Mouse (Mus musculus) heart, embryonic 11.5 days (tissue): ENCODE measurements around the gene Pcbp2. TPM values are rescaled to one million over a fixed set of nuclear protein-coding genes. Genes with fewer than 3 reads are reported as not detected.
A peak's percentile ranks its signal among the peaks of the same experiment; 100 is the strongest.

ENCODE experiments used
- ATAC-seq: fragments of 200-750 bp; cut with Nextera tagmentation; replicated peaks from 2 replicates; pipeline ENCODE4 v1.8.0; 2017; ENCODE audit warnings: moderate library complexity; ENCODE audit not compliant: insufficient number of reproducible peaks, low FRiP score, low TSS enrichment
- H3K27ac ChIP-seq: fragments of 300-500 bp; sonication (generic); 2 replicates; pipeline ENCODE4 v1.5.1; 2014; ENCODE audit warnings: mild to moderate bottlenecking, low read depth, low read length
- H3K27me3 ChIP-seq: fragments of 300-500 bp; sonication (generic); 2 replicates; pipeline ENCODE4 v1.6.1; 2014; ENCODE audit warnings: mild to moderate bottlenecking, low read length, mixed read lengths; ENCODE audit not compliant: control insufficient read depth, insufficient read depth
- H3K36me3 ChIP-seq: fragments of 300-500 bp; sonication (generic); 2 replicates; pipeline ENCODE4 v1.6.1; 2014; ENCODE audit warnings: mild to moderate bottlenecking, low read length, moderate library complexity, mixed read lengths; ENCODE audit not compliant: control insufficient read depth, insufficient read depth
- H3K4me1 ChIP-seq: fragments of 300-500 bp; sonication (generic); 2 replicates; pipeline ENCODE4 v1.6.1; 2014; ENCODE audit warnings: low read length; ENCODE audit not compliant: control insufficient read depth, insufficient read depth
- H3K4me2 ChIP-seq: fragments of 300-500 bp; sonication (generic); 2 replicates; pipeline ENCODE4 v1.6.1; 2014; ENCODE audit warnings: mild to moderate bottlenecking, moderate library complexity
- H3K4me3 ChIP-seq: fragments of 300-500 bp; sonication (generic); 2 replicates; pipeline ENCODE4 v1.5.1; 2014; ENCODE audit warnings: low read depth, low read length
- H3K9ac ChIP-seq: fragments of 300-500 bp; sonication (generic); 2 replicates; pipeline ENCODE4 v1.6.1; 2014; ENCODE audit warnings: mild to moderate bottlenecking, low read depth, low read length, moderate library complexity
- H3K9me3 ChIP-seq: fragments of 300-500 bp; sonication (generic); replicated peaks from 2 replicates; pipeline ENCODE4 v1.6.1; 2016; ENCODE audit warnings: low read length; ENCODE audit not compliant: control insufficient read depth
- WGBS: fragments of 180-500 bp; shearing (Covaris S2); extraction: QIAGEN DNeasy Blood & Tissue Kit; methylation state at CpG from one replicate; pipeline ENCODE4 v1.1.7; 2014; ENCODE audit not compliant: insufficient replicate concordance; 5-methylcytosine and 5-hydroxymethylcytosine counted together
- polyA plus RNA-seq: library from polyadenylated mRNA; unstranded; fragments of >200 nt; fragmentation: Nextera tagmentation; extraction: Ambion mirVana; gene quantifications from 2 replicates; pipeline ENCODE4 v1.2.1, GENCODE M21; 2014

Gene Pcbp2
- polyA plus RNA-seq, 1 experiment from 2014 or later, result 213 TPM

DNA sequence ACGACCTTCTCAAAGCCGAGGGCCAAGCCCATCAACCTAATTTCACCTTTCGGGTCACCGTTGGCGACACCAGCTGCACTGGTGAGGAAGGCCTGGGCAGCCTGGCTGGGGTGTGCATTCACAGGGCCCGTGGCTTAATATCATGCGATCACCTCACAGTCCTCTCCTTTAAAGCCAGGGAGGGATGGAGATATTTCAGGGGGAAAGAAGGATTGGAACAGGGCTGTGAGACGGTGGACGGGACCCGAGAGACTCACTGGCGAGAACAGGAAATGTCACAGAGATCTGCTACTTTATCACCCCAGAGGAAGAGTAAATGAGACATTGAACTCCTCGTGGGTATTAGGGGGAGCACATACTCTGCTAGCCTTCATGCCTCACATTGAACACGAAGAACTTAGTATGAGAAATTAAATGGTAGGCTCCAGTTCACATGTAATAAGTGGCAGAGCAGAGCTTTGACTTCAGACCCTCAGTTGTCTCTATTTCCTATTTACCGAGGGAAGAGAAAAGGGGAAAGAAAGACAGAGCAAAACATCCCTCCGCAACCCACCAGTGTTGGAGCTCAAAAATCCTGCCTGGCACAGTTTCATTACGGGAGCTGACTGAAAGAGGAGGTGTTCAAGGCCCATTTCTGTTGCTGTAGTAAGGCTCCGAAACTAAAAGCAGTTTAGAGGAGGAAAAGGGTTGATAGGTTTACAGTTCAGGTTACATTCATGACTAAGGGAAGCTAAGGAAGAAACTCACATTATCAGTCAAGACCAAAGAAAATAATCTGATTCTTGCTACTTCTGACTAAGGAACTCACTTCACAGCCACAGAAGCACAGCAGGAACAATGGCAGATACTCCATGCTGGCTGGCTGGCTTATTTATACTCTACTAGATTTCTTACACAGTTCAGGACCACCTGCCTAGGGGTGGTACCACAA lies 49.1 kb downstream of the Pcbp2 start:
- H3K9me3 ChIP-seq, result no peaks in the 10 kb centered on the region
- H3K4me2 ChIP-seq, result peak overlapping the region; percentile 80
- H3K36me3 ChIP-seq, result peaks cover 5% of the 10 kb centered on the region; the same call in 1 of the 2 replicates
- WGBS, result 50% methylated on average over 17 of the region's 17 CpGs
- peak overlapping the region; percentile 65 for H3K4me3 ChIP-seq
- peak overlapping the region; percentile 94 for H3K9ac ChIP-seq
- peak overlapping the region; percentile 96; the same call in 1 of the 2 replicates for H3K27ac ChIP-seq
- no peaks in the 10 kb centered on the region for H3K27me3 ChIP-seq
- peaks cover 25% of the 10 kb centered on the region for H3K4me1 ChIP-seq
- ATAC-seq, result no peak

DNA sequence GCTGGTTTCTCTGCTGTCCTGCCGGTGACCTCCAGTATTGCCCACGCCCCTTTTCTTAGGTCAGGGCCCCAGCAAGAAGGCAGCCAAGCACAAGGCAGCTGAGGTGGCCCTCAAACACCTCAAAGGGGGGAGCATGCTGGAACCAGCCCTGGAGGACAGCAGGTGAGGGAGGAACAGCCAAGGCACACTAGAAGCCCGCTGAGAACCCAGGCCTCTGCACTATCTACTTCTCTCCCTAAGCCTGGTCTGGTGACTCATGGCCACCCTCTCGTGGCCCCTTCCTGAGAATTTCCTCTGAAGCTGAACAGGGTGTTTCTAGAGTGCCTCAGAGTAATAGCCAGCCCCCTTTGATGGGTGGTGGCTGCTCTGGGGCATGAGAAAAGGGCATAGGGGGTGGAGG lies 50.1 kb downstream of the Pcbp2 start:
- Histone ChIP-seq H3K9me3 (no peaks in the 10 kb centered on the region), H3K4me1 (peaks cover 25% of the 10 kb centered on the region), H3K36me3 (peaks cover 5% of the 10 kb centered on the region; the same call in 1 of the 2 replicates), H3K27me3 (no peaks in the 10 kb centered on the region), H3K4me2 (0 out of 2 replicates have a peak overlapping the region, but pooled peaks have one; percentile 18), H3K4me3 (no peak overlapping the region), H3K27ac (0 out of 2 replicates have a peak overlapping the region, but pooled peaks have one; percentile 29), H3K9ac (peak overlapping the region; percentile 50; the same call in 1 of the 2 replicates)
- WGBS, result 55% methylated on average over 4 of the region's 4 CpGs
- no peak for ATAC-seq

DNA sequence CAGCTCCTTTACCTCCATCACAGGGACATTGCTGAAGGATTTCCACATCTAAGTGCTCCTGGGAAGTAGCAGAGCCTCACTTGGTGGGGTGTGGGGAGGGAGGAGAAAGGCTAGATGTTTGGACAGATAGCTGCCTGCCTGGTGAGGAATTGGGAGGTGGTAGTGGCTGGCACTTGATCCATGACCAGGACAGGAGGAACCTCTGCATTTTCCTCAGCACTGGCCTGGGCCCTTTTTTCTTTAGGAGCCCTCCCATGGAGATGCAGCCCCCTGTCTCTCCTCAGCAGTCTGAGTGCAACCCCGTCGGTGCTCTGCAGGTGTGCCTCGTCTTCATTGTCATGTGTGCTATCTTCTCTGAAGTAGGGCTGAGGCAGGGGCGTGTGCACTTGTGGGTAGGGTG lies 51.1 kb downstream of the Pcbp2 start:
- H3K4me3 ChIP-seq, result no peak overlapping the region
- no peaks in the 10 kb centered on the region for H3K27me3 ChIP-seq
- H3K27ac ChIP-seq, result no peak overlapping the region
- no peak overlapping the region for H3K9ac ChIP-seq
- peaks cover 17% of the 10 kb centered on the region for H3K4me1 ChIP-seq
- H3K9me3 ChIP-seq, result no peaks in the 10 kb centered on the region
- no peak overlapping the region for H3K4me2 ChIP-seq
- peaks cover 5% of the 10 kb centered on the region; the same call in 1 of the 2 replicates for H3K36me3 ChIP-seq
- ATAC-seq, result no peak
- 88% methylated on average over 4 of the region's 4 CpGs for WGBS

GRCm38 (mm10) chr15:102524892-102525485 lies 54.6 kb downstream of the Pcbp2 start, which contains the start of gene Npff:
Gene Npff (minus strand): TSS chr15:102524942.
- peaks cover 14% of the 10 kb centered on the region; the same call in 1 of the 2 replicates for H3K36me3 ChIP-seq
- ATAC-seq, result no peak

GRCm38 (mm10) chr15:102526111-102527002 lies 56.0 kb downstream of the Pcbp2 start:
- H3K4me2 ChIP-seq, result no peak overlapping the region
- no peak overlapping the region for H3K4me3 ChIP-seq
- H3K4me1 ChIP-seq, result no peaks in the 10 kb centered on the region
- H3K9me3 ChIP-seq, result no peaks in the 10 kb centered on the region
- 73% methylated on average over 6 of the region's 6 CpGs for WGBS
- no peaks in the 10 kb centered on the region for H3K27me3 ChIP-seq
- H3K9ac ChIP-seq, result no peak overlapping the region
- peaks cover 11% of the 10 kb centered on the region; the same call in 1 of the 2 replicates for H3K36me3 ChIP-seq
- H3K27ac ChIP-seq, result no peak overlapping the region; the same call in 1 of the 2 replicates
- no peak for ATAC-seq

More at GRCm38 (mm10) chr15:102524892-102525485, 54.6 kb downstream of the Pcbp2 start, which contains the start of gene Npff:
- Histone ChIP-seq H3K27ac (no peak within 1 kb of the TSS), H3K4me2 (no peak within 1 kb of the TSS), H3K9me3 (no peaks in the 10 kb centered on the region), H3K27me3 (no peaks in the 10 kb centered on the region), H3K9ac (no peak within 1 kb of the TSS), H3K4me1 (peaks cover 9% of the 10 kb centered on the region), H3K4me3 (no peak within 1 kb of the TSS)
- 8% methylated on average over 3 of the region's 3 CpGs for WGBS

DNA sequence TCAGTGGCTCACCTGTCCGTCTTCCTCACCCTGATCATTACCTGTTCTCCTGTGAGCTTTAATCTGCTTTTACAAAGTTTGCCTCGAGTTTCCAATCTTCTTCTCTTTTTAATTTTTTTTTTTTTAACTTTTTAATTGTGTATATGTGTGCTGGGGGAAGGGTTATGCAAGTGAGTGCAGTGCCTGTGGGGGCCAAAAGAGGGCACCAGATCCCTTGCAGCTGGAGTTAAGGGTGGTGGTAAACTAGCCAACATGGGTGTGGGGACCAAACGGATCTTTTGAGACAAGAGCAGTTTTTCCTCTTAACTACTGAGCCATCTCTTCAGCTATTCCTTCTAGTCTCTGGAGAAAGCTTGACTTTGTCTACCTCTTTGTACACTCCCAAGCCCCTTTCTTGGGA lies 57.6 kb downstream of the Pcbp2 start:
- 74% methylated on average over 3 of the region's 3 CpGs for WGBS
- H3K36me3 ChIP-seq, result peaks cover 12% of the 10 kb centered on the region
- H3K9ac ChIP-seq, result no peak overlapping the region
- no peak overlapping the region for H3K27ac ChIP-seq
- ATAC-seq, result no peak
- H3K27me3 ChIP-seq, result no peaks in the 10 kb centered on the region
- H3K4me3 ChIP-seq, result no peak overlapping the region
- no peaks in the 10 kb centered on the region for H3K4me1 ChIP-seq
- H3K4me2 ChIP-seq, result no peak overlapping the region
- H3K9me3 ChIP-seq, result no peaks in the 10 kb centered on the region

GRCm38 (mm10) chr15:102528396-102528795 lies 58.1 kb downstream of the Pcbp2 start:
- ATAC-seq, result no peak
- H3K36me3 ChIP-seq, result peaks cover 12% of the 10 kb centered on the region
- no peak overlapping the region for H3K4me3 ChIP-seq
- WGBS, result 97% methylated on average over 1 of the region's 1 CpGs
- no peaks in the 10 kb centered on the region for H3K4me1 ChIP-seq
- H3K4me2 ChIP-seq, result no peak overlapping the region
- H3K27me3 ChIP-seq, result no peaks in the 10 kb centered on the region
- no peak overlapping the region for H3K9ac ChIP-seq
- H3K27ac ChIP-seq, result no peak overlapping the region
- H3K9me3 ChIP-seq, result no peaks in the 10 kb centered on the region

- no peak overlapping the region for H3K4me2 ChIP-seq
- no peak overlapping the region for H3K27ac ChIP-seq
- H3K36me3 ChIP-seq, result peaks cover 16% of the 10 kb centered on the region
- WGBS, result 81% methylated on average over 4 of the region's 4 CpGs
- H3K9me3 ChIP-seq, result no peaks in the 10 kb centered on the region
- H3K4me3 ChIP-seq, result no peak overlapping the region
- no peaks in the 10 kb centered on the region for H3K4me1 ChIP-seq
- H3K27me3 ChIP-seq, result no peaks in the 10 kb centered on the region
- H3K9ac ChIP-seq, result no peak overlapping the region
- ATAC-seq, result no peak
These were observed 60.2 kb downstream of the Pcbp2 start for GRCm38 (mm10) chr15:102530566-102530965.
